Mouse (Mus musculus) ES-E14 (cell line): ENCODE measurements at regions not wholly inside any gene's neighbourhood (a gene's known extent, or its start where the extent isn't known, plus 50 kb on each side); places are given as distances from the start of the nearest gene placed in this dataset.

Source experiments
- CHD2 ChIP-seq: IDR thresholded peaks from 2 replicates; pipeline ENCODE4 v1.6.1; 2014; ENCODE audit warnings: mild to moderate bottlenecking, low read depth, low read length, inconsistent platforms
- HCFC1 ChIP-seq: IDR thresholded peaks from 2 replicates; pipeline ENCODE4 v1.6.1; 2012; ENCODE audit warnings: low read length, inconsistent platforms, borderline replicate concordance; ENCODE audit not compliant: insufficient read depth
- MAFK ChIP-seq: IDR thresholded peaks from 2 replicates; pipeline ENCODE4 v1.6.1; 2014; ENCODE audit warnings: mild to moderate bottlenecking, low read depth, low read length, inconsistent platforms; ENCODE audit not compliant: insufficient read depth
- ZNF384 ChIP-seq: IDR thresholded peaks from 2 replicates; pipeline ENCODE4 v1.6.1; 2012; ENCODE audit warnings: low read depth, low read length, inconsistent platforms

GRCm38 (mm10) chr7:136020577-136020976 lies 304.4 kb upstream of the Mki67 start:
- no peak for TF ChIP-seq CHD2
- no peak for TF ChIP-seq ZNF384
- TF ChIP-seq HCFC1 = no peak
- TF ChIP-seq MAFK = no peak
